Mouse (Mus musculus): ENCODE data around the gene Washc2. TPM values are rescaled to one million over a fixed set of nuclear protein-coding genes. Genes with fewer than 3 reads are reported as not detected.
A peak's percentile ranks its signal among the peaks of the same experiment; 100 is the strongest.

Washc2 gene
- polyA plus RNA-seq, 1 experiment: 25.6 TPM

DNA sequence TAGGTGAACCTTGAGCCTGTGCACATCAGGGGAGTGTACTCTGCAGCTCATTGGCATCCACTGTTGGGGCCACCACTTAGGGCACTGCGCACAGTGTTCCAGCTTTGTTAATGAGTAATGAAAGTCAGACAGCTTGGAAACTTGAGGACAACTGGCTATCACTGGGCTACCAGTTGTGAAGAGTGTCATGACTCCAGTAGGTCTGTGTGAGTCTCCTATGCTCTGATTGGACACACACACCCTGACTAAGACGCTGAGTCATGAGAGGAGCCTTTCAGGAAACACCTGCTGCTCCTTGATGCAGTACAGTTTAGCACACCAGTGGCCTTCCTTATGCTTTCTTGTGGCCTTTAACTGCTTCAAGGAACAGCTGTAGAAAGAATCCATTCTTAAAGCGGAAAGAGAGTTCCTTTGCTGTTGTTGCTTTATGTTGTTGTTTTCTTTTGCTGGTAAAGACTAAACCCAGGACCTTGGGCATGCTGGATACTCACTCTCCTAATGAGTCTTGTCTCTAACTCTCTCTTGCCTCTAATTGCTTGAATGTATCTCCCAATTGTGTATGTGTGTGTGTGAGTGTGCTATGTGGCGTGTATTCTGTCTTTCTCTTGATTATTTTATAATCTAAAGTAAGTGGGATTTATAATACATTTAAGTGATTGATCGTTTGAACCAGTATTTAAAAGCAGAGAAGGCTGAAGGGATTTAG is 79.2 kb downstream of the Washc2 start:
- Histone ChIP-seq H3K79me2 (ENCODE audit: control insufficient read depth, insufficient read depth) (no peaks in the 10 kb centered on the region), H3ac (ENCODE audit: control insufficient read depth, insufficient read length, low read depth) (no peak overlapping the region), H3K4me3 (ENCODE audit: insufficient read depth, poor library complexity, severe bottlenecking) (no peak overlapping the region), H3K27me3 (ENCODE audit: control insufficient read depth, insufficient read depth, insufficient read length) (no peaks in the 10 kb centered on the region), H3K79me3 (ENCODE audit: low read depth) (no peaks in the 10 kb centered on the region), H3K36me3 (ENCODE audit: control insufficient read depth, insufficient read depth) (peaks cover 9% of the 10 kb centered on the region)
- no peak for TF ChIP-seq FOSL1 (IDR thresholded peaks at IDR 0.05; ENCODE audit: insufficient read depth, low read length, poor library complexity, severe bottlenecking)
- no peak for TF ChIP-seq MYOG (IDR thresholded peaks at IDR 0.05; ENCODE audit: control insufficient read depth, extremely low read depth, insufficient read length)
- no peak for TF ChIP-seq MAX (IDR thresholded peaks at IDR 0.05)
- TF ChIP-seq MYOD1 (IDR thresholded peaks at IDR 0.05; ENCODE audit: control insufficient read depth, insufficient read length, low read depth): peak; percentile 95
- TF ChIP-seq CEBPB (IDR thresholded peaks at IDR 0.05; ENCODE audit: low read depth): no peak

DNA sequence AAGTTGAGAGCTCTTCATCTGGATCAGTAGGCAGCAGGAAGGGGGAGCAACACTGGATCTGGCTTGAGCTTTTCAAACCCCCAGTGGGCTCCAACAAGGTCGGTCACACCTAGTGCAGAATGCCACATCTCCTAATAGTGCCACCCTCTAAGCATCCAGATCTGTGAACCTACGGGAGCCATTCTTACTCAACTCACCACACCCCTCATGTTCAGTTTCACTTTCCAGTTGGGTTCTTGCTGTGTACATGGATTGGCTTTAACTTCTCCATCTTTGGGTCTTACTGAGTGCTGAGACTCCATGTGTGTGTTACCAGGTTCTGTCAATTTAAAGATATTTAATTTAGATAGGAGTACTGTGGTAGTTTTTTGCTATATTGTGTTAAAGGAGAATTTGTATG is 103.6 kb downstream of the Washc2 start:
- H3K79me2 ChIP-seq (ENCODE audit: control insufficient read depth, insufficient read depth): no peaks in the 10 kb centered on the region
- TF ChIP-seq USF1 (IDR thresholded peaks at IDR 0.05; ENCODE audit: low read depth) (no peak), CEBPB (IDR thresholded peaks at IDR 0.05; ENCODE audit: low read depth) (no peak), MYOG (IDR thresholded peaks at IDR 0.05; ENCODE audit: control insufficient read depth, extremely low read depth, insufficient read length) (no peak), FOSL1 (IDR thresholded peaks at IDR 0.05; ENCODE audit: insufficient read depth, low read length, poor library complexity, severe bottlenecking) (no peak), CTCF (IDR thresholded peaks at IDR 0.05; ENCODE audit: control insufficient read depth, insufficient read depth, insufficient read length) (no peak), MYOD1 (IDR thresholded peaks at IDR 0.05; ENCODE audit: control insufficient read depth, insufficient read length, low read depth) (no peak), MAX (IDR thresholded peaks at IDR 0.05) (no peak)
- no peak overlapping the region for H3K4me3 ChIP-seq (ENCODE audit: insufficient read depth, poor library complexity, severe bottlenecking)

More for the DNA sequence above, 103.6 kb downstream of the Washc2 start:
- no peaks in the 10 kb centered on the region for H3K36me3 ChIP-seq (ENCODE audit: control insufficient read depth, insufficient read depth)
- no peaks in the 10 kb centered on the region for H3K27me3 ChIP-seq (ENCODE audit: control insufficient read depth, insufficient read depth, insufficient read length)
- H3ac ChIP-seq (ENCODE audit: control insufficient read depth, insufficient read length, low read depth): no peak overlapping the region
- H3K79me3 ChIP-seq (ENCODE audit: low read depth): no peaks in the 10 kb centered on the region

Other genes with a start within 250 kb of the Washc2 start
- gene Plxnd1, start 213.0 kb upstream of the Washc2 start, polyA plus RNA-seq (2012; fragmentation: generic; extraction: Trizol): 14.8 TPM
- gene Tmcc1, start 14.6 kb upstream of the Washc2 start, polyA plus RNA-seq (2012; fragmentation: generic; extraction: Trizol): 11.3 TPM
- gene Zfand4, start 56.2 kb downstream of the Washc2 start, polyA plus RNA-seq (2012; fragmentation: generic; extraction: Trizol): 0.99 TPM
- gene March8, start 130.0 kb downstream of the Washc2 start, polyA plus RNA-seq (2012; fragmentation: generic; extraction: Trizol): 21.2 TPM

All from C2C12 (cell line).